Mouse (Mus musculus) G1E (cell line): ENCODE results near the gene Lrrc45.
"Not testable (repeated sequence)": the region's sequence is repeated elsewhere in the genome, so short reads cannot be mapped to it uniquely, and the experiment has no call there.

Experiments used
- CTCF ChIP-seq: IDR thresholded peaks from 2 replicates; pipeline ENCODE4 v1.5.1; 2012; ENCODE audit warnings: low read depth, low read length, inconsistent platforms, mixed read lengths
- GATA1 ChIP-seq: IDR thresholded peaks from 2 replicates; pipeline ENCODE4 v1.6.1; 2012; ENCODE audit warnings: borderline replicate concordance, low read length, inconsistent platforms, mixed read lengths
- GATA2 ChIP-seq: IDR thresholded peaks from 2 replicates; pipeline ENCODE4 v1.6.1; 2012; ENCODE audit warnings: low read depth, low read length, inconsistent platforms, borderline replicate concordance
- POLR2AphosphoS5 ChIP-seq: IDR thresholded peaks from 2 replicates; pipeline ENCODE4 v1.6.1; 2012; ENCODE audit warnings: low read depth, low read length, inconsistent platforms; ENCODE audit not compliant: insufficient replicate concordance
- TAL1 ChIP-seq: conservative IDR thresholded peaks from 2 replicates; pipeline ENCODE4 v1.6.1; 2012; ENCODE audit warnings: low read depth, low read length, inconsistent platforms, mixed read lengths

GRCm38 (mm10) chr11:120767023-120767422 lies 53.3 kb downstream of the Lrrc45 start:
- not testable (repeated sequence) for TF ChIP-seq CTCF, GATA2, TAL1, POLR2AphosphoS5, GATA1
